Mouse (Mus musculus): Measurements from ENCODE around the gene Sh3bgr.

Sh3bgr gene

GRCm38 (mm10) chr16:96210856-96211255 lies 10.6 kb downstream of the Sh3bgr start:
- in situ Hi-C loops (cut with MboI, MseI): no loop called here

GRCm38 (mm10) chr16:96213027-96213426 lies 12.8 kb downstream of the Sh3bgr start:
- in situ Hi-C loops (cut with MboI, MseI): no loop called here

DNA sequence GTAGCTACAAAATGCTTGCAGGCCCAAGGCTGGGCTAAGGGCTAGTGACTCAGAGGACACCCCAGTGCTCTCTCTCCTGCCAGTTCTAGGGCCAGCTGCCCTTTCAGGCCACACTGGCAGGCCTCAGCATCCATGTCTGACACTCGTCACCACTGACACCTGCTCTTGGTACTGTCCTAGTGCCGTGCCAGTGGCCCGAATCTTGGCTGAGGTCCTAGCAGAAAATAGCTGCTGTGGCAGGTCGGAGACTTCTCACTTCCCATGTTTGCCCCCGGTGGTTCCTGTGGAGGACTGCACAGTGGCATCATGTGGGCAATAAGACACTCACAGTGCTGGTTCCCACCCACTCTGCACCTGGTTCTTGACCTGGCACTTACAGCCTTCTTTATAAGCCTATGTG lies 21.2 kb downstream of the Sh3bgr start:
- in situ Hi-C loops (cut with MboI, MseI): no loop called here

DNA sequence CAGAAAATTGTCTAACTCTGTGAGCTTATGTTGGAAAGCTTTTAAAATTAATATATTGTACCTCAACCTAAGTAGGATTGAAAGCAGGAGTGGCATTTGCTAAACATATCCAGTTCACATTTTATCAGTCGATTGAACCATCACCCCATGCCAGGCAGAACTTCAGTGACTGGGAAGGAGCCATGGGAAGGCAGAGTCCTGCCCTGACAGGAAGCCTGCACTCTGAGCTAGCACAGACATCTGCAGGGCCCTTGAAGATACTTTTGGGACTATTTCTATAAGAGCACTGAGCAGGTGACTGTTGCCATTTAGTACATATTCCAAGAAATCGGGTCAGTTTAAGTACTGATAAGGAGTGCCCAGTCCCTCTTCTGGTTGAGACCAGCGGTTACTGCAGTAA lies 21.7 kb downstream of the Sh3bgr start:
- in situ Hi-C loops (cut with MboI, MseI): no loop called here

- in situ Hi-C loops (cut with MboI, MseI): no loop called here
Observed at GRCm38 (mm10) chr16:96222452-96222851, 22.2 kb downstream of the Sh3bgr start.

DNA sequence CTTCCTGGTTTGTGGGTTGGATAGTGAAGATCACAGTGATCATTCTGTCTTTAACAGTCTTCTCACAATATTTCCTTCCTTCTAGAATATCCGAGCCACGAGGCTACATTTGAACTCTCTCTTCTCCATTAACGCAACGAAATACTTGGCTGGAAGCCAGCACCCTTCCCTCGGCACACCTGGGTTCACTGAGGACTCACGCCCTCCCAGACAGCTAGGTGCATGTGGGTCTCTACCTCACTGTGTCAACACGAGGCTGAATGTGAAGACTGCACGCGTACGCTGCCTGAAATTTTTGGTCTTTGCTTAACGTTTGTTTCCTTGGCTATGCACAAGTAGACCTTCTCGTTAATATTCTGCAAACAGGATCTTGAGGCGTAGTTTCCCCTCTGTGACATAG lies 28.2 kb downstream of the Sh3bgr start:
- in situ Hi-C loops (cut with MboI, MseI): loop anchor here (5.0 kb wide), 1 partner anchor 114 kb away; no protein-coding TSS in a partner anchor

- in situ Hi-C loops (cut with MboI, MseI): loop anchor here (5.0 kb wide), 1 partner anchor 113 kb away; no protein-coding TSS in a partner anchor
Observed at GRCm38 (mm10) chr16:96229044-96229555, 28.9 kb downstream of the Sh3bgr start.

- in situ Hi-C loops (cut with MboI, MseI): loop anchor here (10.0 kb wide), 1 partner anchor 1074 kb away; no protein-coding TSS in a partner anchor
Observed at GRCm38 (mm10) chr16:96230411-96230810, 30.2 kb downstream of the Sh3bgr start.

DNA sequence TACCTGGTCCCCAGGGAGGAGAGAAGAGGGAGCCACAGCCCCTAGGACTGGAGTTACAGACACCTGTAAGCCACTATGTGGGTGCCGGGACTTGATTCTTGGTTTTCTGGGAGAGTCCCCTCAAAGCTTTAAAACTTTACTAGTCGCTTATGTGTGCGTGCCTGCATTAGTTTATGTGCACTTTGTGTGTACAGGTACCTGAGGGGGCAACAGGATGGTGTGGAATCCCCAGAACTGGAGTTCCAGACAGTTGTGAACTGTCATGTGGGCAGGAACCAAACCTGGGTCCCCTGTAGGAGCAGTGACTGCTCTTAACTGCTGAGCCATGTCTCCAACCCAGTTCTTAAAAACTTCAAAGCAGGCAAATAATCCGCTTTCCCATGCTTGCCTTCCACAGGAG lies 31.0 kb downstream of the Sh3bgr start:
- in situ Hi-C loops (cut with MboI, MseI): loop anchor here (10.0 kb wide), 1 partner anchor 1074 kb away; no protein-coding TSS in a partner anchor

DNA sequence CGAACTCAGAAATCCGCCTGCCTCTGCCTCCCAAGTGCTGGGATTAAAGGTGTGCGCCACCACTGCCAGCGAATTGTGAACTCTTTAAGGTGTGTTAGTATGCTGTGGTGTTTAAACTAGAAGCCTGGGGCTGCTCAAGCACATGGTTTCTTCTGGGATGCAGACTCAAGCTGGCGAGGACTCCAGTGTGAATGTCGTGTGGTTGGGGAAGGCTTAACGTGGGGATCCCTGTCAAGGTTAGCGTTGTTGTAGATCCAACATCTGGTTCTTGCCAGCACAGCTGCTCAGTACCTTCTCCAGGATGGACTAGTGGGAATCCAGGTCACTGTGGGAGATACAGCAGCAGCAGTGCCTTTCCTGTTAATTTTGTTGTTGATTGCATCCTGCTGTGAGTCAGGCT lies 31.7 kb downstream of the Sh3bgr start:
- in situ Hi-C loops (cut with MboI, MseI): loop anchor here (10.0 kb wide), 1 partner anchor 1073 kb away; no protein-coding TSS in a partner anchor

GRCm38 (mm10) chr16:96233996-96234395 lies 33.7 kb downstream of the Sh3bgr start:
- in situ Hi-C loops (cut with MboI, MseI): loop anchor here (10.0 kb wide), 1 partner anchor 1071 kb away; no protein-coding TSS in a partner anchor

DNA sequence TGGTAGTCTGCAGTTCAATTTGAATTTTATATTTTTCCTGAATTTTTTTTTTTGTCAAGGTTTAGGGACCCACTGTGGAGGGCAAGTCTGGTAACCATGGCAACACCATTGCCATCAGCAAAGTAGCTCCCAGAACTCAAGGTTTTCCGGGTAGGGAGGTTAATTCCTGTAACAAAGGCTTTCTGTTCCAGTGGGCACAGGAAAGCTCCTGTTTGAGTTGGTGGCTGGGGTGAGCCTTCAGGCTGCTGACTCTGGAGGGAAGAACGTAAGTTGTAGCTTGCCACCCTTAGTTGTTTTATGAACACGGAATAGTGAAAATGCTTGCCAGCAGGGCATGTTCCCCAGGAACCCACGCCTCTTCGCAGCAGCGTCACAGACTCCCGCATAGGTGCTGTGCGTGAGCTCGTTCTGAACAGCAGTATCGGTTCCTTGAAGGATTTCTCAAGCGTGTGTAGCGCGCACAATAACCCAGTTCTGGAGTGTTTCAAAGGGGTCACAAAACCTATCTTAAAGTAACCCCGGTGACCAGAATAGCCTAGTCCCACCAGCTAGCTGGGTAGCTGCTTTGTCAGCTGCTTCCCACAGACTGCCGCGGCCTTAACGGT lies 35.2 kb downstream of the Sh3bgr start, which contains the start of gene B3galt5:
B3galt5 (plus strand) TSS at position 436 of the 605 bp plus-strand sequence.
- in situ Hi-C loops (cut with MboI, MseI): loop anchor here (10.0 kb wide), 1 partner anchor 1069 kb away; no protein-coding TSS in a partner anchor

DNA sequence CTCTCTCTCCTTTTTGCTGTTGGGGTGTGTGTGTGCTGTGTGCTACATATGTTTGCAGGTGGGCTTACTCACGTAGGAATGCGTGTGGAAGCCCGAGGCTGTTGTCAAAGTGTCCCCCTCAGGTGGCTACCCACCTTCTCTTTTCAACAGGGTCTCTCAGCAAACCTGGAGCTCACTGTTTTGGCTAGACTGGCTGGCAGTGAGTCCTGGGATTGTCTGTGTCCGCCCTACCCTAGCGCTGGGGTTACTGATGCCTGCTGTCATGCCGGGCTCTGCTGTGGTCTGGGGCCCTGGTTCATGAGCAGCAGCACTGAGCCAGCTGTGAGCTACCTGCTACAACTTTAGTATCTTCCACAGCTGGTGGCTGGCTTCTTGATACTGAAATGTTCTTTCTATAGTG lies 44.2 kb downstream of the Sh3bgr start:
- in situ Hi-C loops (cut with MboI, MseI): no loop called here

DNA sequence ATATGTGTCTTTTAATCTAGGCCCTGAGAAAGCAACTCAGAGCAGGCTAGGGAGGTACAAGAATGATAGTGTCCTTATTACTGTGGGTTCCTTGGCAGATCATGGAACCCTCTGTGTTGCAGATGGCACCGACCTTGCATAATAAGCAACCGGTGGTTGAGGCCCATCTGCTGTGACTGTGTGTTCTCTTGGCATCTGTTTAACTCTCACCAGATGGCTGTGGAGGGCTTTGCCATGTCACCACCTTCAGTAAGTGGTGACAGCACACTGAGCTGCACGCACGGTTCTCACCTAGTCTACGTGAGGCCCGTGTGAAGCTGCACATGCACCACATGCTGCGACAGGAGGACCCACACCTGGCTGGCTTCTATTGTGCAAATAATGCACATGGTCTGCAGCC lies 49.4 kb downstream of the Sh3bgr start:
- in situ Hi-C loops (cut with MboI, MseI): no loop called here

- in situ Hi-C loops (cut with MboI, MseI): no loop called here
Observed at GRCm38 (mm10) chr16:96252146-96252545, 51.9 kb downstream of the Sh3bgr start.

- in situ Hi-C loops (cut with MboI, MseI): no loop called here
Observed at GRCm38 (mm10) chr16:96258429-96258828, 58.2 kb downstream of the Sh3bgr start.

GRCm38 (mm10) chr16:96271736-96272135 lies 71.5 kb downstream of the Sh3bgr start:
- in situ Hi-C loops (cut with MboI, MseI): no loop called here

- in situ Hi-C loops (cut with MboI, MseI): no loop called here
Observed at GRCm38 (mm10) chr16:96272929-96273619, 72.8 kb downstream of the Sh3bgr start.

GRCm38 (mm10) chr16:96276596-96276995 lies 76.3 kb downstream of the Sh3bgr start:
- in situ Hi-C loops (cut with MboI, MseI): no loop called here
